Mouse (Mus musculus): Measurements from ENCODE around the gene Cadps.

GRCm38 (mm10) chr14:12839471-12839870 lies 16.6 kb upstream of the Cadps start:
- TF ChIP-seq CTCF (IDR thresholded peaks at IDR 0.05; ENCODE audit: control insufficient read depth, insufficient read depth, insufficient read length), result no peak
- no peak for TF ChIP-seq MYOG (IDR thresholded peaks at IDR 0.05; ENCODE audit: control insufficient read depth, extremely low read depth, insufficient read length)
- TF ChIP-seq MAX (IDR thresholded peaks at IDR 0.05), result no peak
